Mouse (Mus musculus) lung, postnatal 4 days (tissue): ENCODE results near the gene Tub.

ENCODE experiments used
- DNase-seq, 2 experiments: peaks; one replicate each; pipeline ENCODE4 v3.0.0; 2021

Gene Tub

GRCm38 (mm10) chr7:108950312-108950761 lies at the start of gene Tub:
Gene Tub, plus strand, starts transcription at chr7:108950338.
- peak; percentile 49 to 61 for DNase-seq

GRCm38 (mm10) chr7:108903969-108904368 lies 46.2 kb upstream of the Tub start:
- DNase-seq = no peak

GRCm38 (mm10) chr7:108927043-108927442 lies 23.1 kb upstream of the Tub start:
- no peak for DNase-seq

GRCm38 (mm10) chr7:108928280-108929188 lies 21.6 kb upstream of the Tub start:
- no peak for DNase-seq

GRCm38 (mm10) chr7:108929726-108930393 lies 20.3 kb upstream of the Tub start, which contains the start of gene Nlrp10:
Gene Nlrp10, minus strand, starts transcription at chr7:108930178.
- DNase-seq = no peak

GRCm38 (mm10) chr7:108933794-108934731 lies 16.1 kb upstream of the Tub start, which contains the start of gene Eif3f:
Gene Eif3f, plus strand, starts transcription at chr7:108934417.
- DNase-seq = peak; percentile 95

- DNase-seq = no peak
Measured at GRCm38 (mm10) chr7:108934836-108935235, 15.3 kb upstream of the Tub start.

- DNase-seq = no peak
Measured at GRCm38 (mm10) chr7:108935411-108935810, 14.7 kb upstream of the Tub start.

- DNase-seq = no peak
Measured at GRCm38 (mm10) chr7:108936591-108936990, 13.5 kb upstream of the Tub start.

GRCm38 (mm10) chr7:108941466-108941865 lies 8.7 kb upstream of the Tub start:
- no peak for DNase-seq

- DNase-seq = peak in 1 of 2 experiments; percentile 46
Measured at GRCm38 (mm10) chr7:108944002-108944401, 6.1 kb upstream of the Tub start.

GRCm38 (mm10) chr7:108948611-108949010 lies 1.5 kb upstream of the Tub start:
- no peak for DNase-seq

- DNase-seq = no peak
Measured at GRCm38 (mm10) chr7:108949301-108949700, 837 bp upstream of the Tub start.

- peak in 1 of 2 experiments; percentile 9 for DNase-seq
Measured at GRCm38 (mm10) chr7:108950762-108951331, 709 bp downstream of the Tub start.

- DNase-seq = no peak
Measured at GRCm38 (mm10) chr7:108952801-108953200, 2.7 kb downstream of the Tub start.

- DNase-seq = no peak
Measured at GRCm38 (mm10) chr7:108954185-108954584, 4.0 kb downstream of the Tub start.

- no peak for DNase-seq
Measured at GRCm38 (mm10) chr7:108957734-108958133, 7.6 kb downstream of the Tub start.

- DNase-seq = no peak
Measured at GRCm38 (mm10) chr7:108965968-108966367, 15.8 kb downstream of the Tub start.

- peak; percentile 41 to 49 for DNase-seq
Measured at GRCm38 (mm10) chr7:108966742-108967362, 16.7 kb downstream of the Tub start.

- no peak for DNase-seq
Measured at GRCm38 (mm10) chr7:108968201-108968600, 18.1 kb downstream of the Tub start.

GRCm38 (mm10) chr7:108972273-108972672 lies 22.1 kb downstream of the Tub start:
- no peak for DNase-seq
